ENCODE assay signal across 26 mouse cellular contexts in the genomic region with DNA sequence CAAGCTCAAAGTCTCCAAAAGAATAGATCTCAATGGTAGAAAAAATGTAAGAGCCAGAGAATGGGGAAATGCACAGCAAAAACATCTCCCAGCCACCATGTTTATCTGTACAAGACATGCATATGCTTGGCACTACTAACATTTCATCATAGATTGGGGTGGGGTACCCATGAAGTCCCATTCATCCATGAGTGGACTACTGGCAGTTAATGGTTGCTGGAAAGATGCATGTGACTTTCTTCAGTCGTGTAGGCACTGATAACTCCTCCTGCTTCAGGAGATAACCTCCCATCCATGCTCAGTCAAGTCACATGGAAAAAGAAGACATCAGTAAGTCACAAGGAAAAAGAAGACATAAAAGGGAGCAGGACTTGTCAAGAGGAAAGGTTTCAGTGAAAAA.
"Had no signal": no experiment of that assay in that cellular context is flagged by ENCODE, and none has a peak within 500 bp of the region (broad histone marks: within the 10 kb centered on the region; RNA-seq: fewer than 3 reads in every experiment).

No protein-coding gene starts in this region.

- H3K36me3 ChIP-seq: heart, embryonic 13.5 days; heart, embryonic 15.5 days; hindbrain, embryonic 13.5 days; hindbrain, embryonic 15.5 days; kidney, embryonic 15.5 days; limb, embryonic 13.5 days; limb, embryonic 15.5 days; liver, embryonic 15.5 days had no signal

- H3K27me3 ChIP-seq: heart, embryonic 13.5 days; heart, embryonic 15.5 days; hindbrain, embryonic 13.5 days; hindbrain, embryonic 15.5 days; limb, embryonic 13.5 days; limb, embryonic 15.5 days; liver, embryonic 15.5 days had no signal

- H3K27ac ChIP-seq: heart, embryonic 13.5 days; heart, embryonic 15.5 days; hindbrain, embryonic 13.5 days; hindbrain, embryonic 15.5 days; hindbrain, postnatal 0 days; kidney, embryonic 15.5 days; kidney, postnatal 0 days; limb, embryonic 13.5 days; limb, embryonic 15.5 days; liver, embryonic 15.5 days had no signal

- H3K4me1 ChIP-seq: heart, embryonic 13.5 days; heart, embryonic 15.5 days; hindbrain, embryonic 13.5 days; hindbrain, embryonic 15.5 days; kidney, embryonic 15.5 days; limb, embryonic 13.5 days; limb, embryonic 15.5 days; liver, embryonic 15.5 days had no signal

- ATAC-seq: hindbrain, postnatal 0 days; intestine, embryonic 16.5 days had no signal

- H3K9ac ChIP-seq: heart, embryonic 13.5 days; heart, embryonic 15.5 days; hindbrain, embryonic 13.5 days; hindbrain, embryonic 15.5 days; kidney, embryonic 15.5 days; limb, embryonic 13.5 days; limb, embryonic 15.5 days; liver, embryonic 15.5 days had no signal

- H3K4me3 ChIP-seq: heart, adult 2 months; heart, embryonic 13.5 days; heart, embryonic 15.5 days; hindbrain, embryonic 13.5 days; hindbrain, embryonic 15.5 days; kidney, embryonic 15.5 days; limb, embryonic 13.5 days; limb, embryonic 15.5 days; liver, embryonic 15.5 days had no signal

- DNase-seq: gastrocnemius, postnatal 14 days; gastrocnemius, postnatal 36 days; heart, adult 11 months; heart, adult 2 months; heart, postnatal 14 days; heart, postnatal 36 days; kidney, adult 11 months; kidney, adult 2 months; kidney, adult 9 months; kidney, postnatal 14 days; kidney, postnatal 36 days; layer of hippocampus, adult 9-11 months; layer of hippocampus, postnatal 36 days; left cerebral cortex, postnatal 4 days had no signal

- H3K9me3 ChIP-seq: heart, embryonic 13.5 days; heart, embryonic 15.5 days; hindbrain, embryonic 13.5 days; hindbrain, embryonic 15.5 days; kidney, embryonic 15.5 days; limb, embryonic 13.5 days; limb, embryonic 15.5 days; liver, embryonic 15.5 days had no signal

- H3K4me2 ChIP-seq: heart, embryonic 11.5 days; heart, embryonic 13.5 days; heart, embryonic 15.5 days; hindbrain, embryonic 13.5 days; hindbrain, embryonic 15.5 days; kidney, embryonic 15.5 days; limb, embryonic 13.5 days; limb, embryonic 15.5 days; liver, embryonic 15.5 days had no signal
